Mouse (Mus musculus): ENCODE measurements around the gene Glyctk. TPM values are rescaled to one million over a fixed set of nuclear protein-coding genes. Genes with fewer than 3 reads are reported as not detected.

The Glyctk gene
- polyA plus RNA-seq, 1 experiment = 1.7 TPM

DNA sequence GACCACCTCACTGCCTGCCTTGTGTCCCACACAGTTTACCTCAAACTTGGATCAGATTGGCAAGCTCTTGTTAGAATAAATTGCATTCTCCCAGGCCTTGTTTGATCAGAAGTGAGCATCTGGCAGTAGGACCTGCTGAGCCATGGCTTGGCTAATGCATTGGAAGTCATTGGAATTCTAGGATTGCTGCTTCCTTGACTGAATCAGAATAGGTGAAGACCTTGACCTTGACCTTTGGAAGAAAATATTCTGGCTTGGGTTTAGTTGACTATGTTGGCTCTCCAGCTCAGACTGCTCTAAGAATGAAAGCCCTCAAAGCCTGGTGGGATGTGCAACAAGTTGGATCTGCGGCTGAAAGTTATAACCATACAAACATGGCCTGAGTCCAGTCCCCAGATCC is 33.4 kb upstream of the Glyctk start:
- TF ChIP-seq CTCF (IDR thresholded peaks at IDR 0.05; ENCODE audit: borderline replicate concordance, insufficient read depth, low read depth, low read length) (no peak), POLR2A (IDR thresholded peaks at IDR 0.05; ENCODE audit: borderline replicate concordance, insufficient read depth, low read length) (no peak)
- peaks cover 25% of the 10 kb centered on the region for H3K4me1 ChIP-seq (ENCODE audit: control insufficient read depth, insufficient read depth, low read length)
- H3K27ac ChIP-seq (ENCODE audit: insufficient read depth, low read length) = no peak overlapping the region
- no peak overlapping the region for H3K4me3 ChIP-seq (replicated peaks; ENCODE audit: insufficient read depth, low read depth, low read length)
- WGBS = 84% methylated on average over 1 of the region's 1 CpGs
- no peaks in the 10 kb centered on the region for H3K27me3 ChIP-seq (ENCODE audit: control insufficient read depth, insufficient read depth, low read length)
- DNase-seq = no peak

DNA sequence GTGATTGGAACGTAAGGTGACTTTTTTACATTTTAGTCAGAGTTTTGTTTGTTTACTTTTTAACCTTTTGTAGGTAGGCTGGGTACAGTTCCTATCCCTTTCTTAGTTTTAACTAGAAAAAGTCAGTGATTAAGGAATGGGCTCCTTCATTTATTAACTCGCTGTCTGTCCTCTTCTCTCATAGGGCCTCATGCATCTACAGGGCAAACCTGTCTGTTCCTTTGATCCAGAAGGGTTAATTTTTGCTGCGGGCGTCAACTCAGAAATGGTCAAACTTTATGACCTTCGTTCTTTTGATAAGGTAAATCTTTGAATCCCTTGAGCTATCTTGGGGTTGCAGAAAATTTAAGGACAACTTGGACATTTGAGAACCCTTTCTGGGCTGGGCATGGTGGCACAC is 26.1 kb upstream of the Glyctk start:
- WGBS = 92% methylated on average over 5 of the region's 5 CpGs
- peaks cover 9% of the 10 kb centered on the region for H3K4me1 ChIP-seq (ENCODE audit: control insufficient read depth, insufficient read depth, low read length)
- no peak for DNase-seq
- H3K4me3 ChIP-seq (replicated peaks; ENCODE audit: insufficient read depth, low read depth, low read length) = no peak overlapping the region
- no peaks in the 10 kb centered on the region for H3K27me3 ChIP-seq (ENCODE audit: control insufficient read depth, insufficient read depth, low read length)
- TF ChIP-seq POLR2A (IDR thresholded peaks at IDR 0.05; ENCODE audit: borderline replicate concordance, insufficient read depth, low read length) (no peak), CTCF (IDR thresholded peaks at IDR 0.05; ENCODE audit: borderline replicate concordance, insufficient read depth, low read depth, low read length) (no peak)
- H3K27ac ChIP-seq (ENCODE audit: insufficient read depth, low read length) = no peak overlapping the region

DNA sequence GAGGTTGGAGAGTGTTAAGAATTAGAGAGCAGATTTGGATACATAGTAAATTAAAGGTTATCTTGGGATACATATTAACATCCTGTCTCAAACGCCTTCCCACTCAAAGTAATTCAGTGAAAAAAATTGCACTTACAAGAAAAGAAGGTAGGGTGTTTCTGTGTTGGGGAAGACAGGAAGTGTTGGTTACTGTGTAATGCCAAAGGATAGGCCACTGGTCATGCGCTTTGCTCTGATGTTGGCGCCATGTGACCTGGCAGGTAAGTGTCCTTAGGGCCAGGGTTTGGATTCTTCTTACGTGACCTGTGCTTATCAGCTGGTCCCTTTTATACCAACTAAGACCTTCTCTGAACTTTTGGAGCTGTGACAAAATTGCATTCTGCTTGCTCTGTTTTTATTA is 24.2 kb upstream of the Glyctk start:
- Histone ChIP-seq H3K27me3 (ENCODE audit: control insufficient read depth, insufficient read depth, low read length) (no peaks in the 10 kb centered on the region), H3K4me3 (replicated peaks; ENCODE audit: insufficient read depth, low read depth, low read length) (no peak overlapping the region), H3K4me1 (ENCODE audit: control insufficient read depth, insufficient read depth, low read length) (peaks cover 8% of the 10 kb centered on the region), H3K27ac (ENCODE audit: insufficient read depth, low read length) (no peak overlapping the region)
- no peak for DNase-seq
- 75% methylated on average over 4 of the region's 4 CpGs for WGBS
- no peak for TF ChIP-seq CTCF (IDR thresholded peaks at IDR 0.05; ENCODE audit: borderline replicate concordance, insufficient read depth, low read depth, low read length)
- TF ChIP-seq POLR2A (IDR thresholded peaks at IDR 0.05; ENCODE audit: borderline replicate concordance, insufficient read depth, low read length) = no peak

DNA sequence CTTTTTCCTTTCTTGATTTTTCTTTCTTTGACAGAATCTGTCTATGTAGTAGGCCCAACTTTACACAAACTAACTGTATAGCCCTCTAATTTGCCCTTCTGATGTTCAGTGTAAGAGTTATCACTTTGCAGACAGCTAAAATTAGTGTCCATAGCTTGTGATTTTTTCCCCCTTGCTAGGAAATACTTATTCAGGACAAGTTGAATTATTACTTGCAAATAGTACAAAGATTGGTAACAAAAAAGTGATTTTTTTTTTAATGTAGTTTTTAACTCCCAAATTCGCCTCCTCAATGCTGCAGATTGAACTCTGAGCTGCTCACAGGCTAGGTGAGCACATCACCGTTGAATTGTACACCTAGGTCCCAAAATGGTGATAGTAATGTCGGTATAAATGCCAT is 22.0 kb upstream of the Glyctk start:
- Histone ChIP-seq H3K27ac (ENCODE audit: insufficient read depth, low read length) (no peak overlapping the region), H3K4me1 (ENCODE audit: control insufficient read depth, insufficient read depth, low read length) (peaks cover 8% of the 10 kb centered on the region), H3K27me3 (ENCODE audit: control insufficient read depth, insufficient read depth, low read length) (no peaks in the 10 kb centered on the region), H3K4me3 (replicated peaks; ENCODE audit: insufficient read depth, low read depth, low read length) (no peak overlapping the region)
- no peak for DNase-seq
- TF ChIP-seq CTCF (IDR thresholded peaks at IDR 0.05; ENCODE audit: borderline replicate concordance, insufficient read depth, low read depth, low read length) (no peak), POLR2A (IDR thresholded peaks at IDR 0.05; ENCODE audit: borderline replicate concordance, insufficient read depth, low read length) (no peak)
- WGBS = 86% methylated on average over 3 of the region's 3 CpGs

DNA sequence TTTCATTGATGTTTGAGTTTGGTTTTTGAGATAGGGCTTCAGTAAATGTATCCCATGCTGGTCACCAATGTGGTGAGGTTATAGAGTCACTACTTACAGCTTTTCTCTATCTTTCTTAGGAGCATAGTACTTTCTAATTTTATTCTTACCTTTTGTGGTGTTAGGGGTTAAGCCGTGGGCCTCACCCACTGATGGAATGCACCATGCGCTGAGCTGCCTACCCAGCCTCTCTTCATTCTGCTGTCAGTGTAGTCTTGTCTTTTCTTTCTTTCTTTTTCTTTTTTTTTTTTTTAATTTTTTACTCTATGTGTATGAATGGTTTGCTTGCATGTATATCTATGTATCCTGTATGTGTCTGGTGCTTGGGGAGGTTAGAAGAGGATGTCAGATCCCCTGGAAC is 21.5 kb upstream of the Glyctk start:
- 79% methylated on average over 2 of the region's 2 CpGs for WGBS
- DNase-seq = no peak
- TF ChIP-seq POLR2A (IDR thresholded peaks at IDR 0.05; ENCODE audit: borderline replicate concordance, insufficient read depth, low read length) (no peak), CTCF (IDR thresholded peaks at IDR 0.05; ENCODE audit: borderline replicate concordance, insufficient read depth, low read depth, low read length) (no peak)
- Histone ChIP-seq H3K27ac (ENCODE audit: insufficient read depth, low read length) (no peak overlapping the region), H3K27me3 (ENCODE audit: control insufficient read depth, insufficient read depth, low read length) (no peaks in the 10 kb centered on the region), H3K4me1 (ENCODE audit: control insufficient read depth, insufficient read depth, low read length) (peaks cover 12% of the 10 kb centered on the region), H3K4me3 (replicated peaks; ENCODE audit: insufficient read depth, low read depth, low read length) (no peak overlapping the region)

DNA sequence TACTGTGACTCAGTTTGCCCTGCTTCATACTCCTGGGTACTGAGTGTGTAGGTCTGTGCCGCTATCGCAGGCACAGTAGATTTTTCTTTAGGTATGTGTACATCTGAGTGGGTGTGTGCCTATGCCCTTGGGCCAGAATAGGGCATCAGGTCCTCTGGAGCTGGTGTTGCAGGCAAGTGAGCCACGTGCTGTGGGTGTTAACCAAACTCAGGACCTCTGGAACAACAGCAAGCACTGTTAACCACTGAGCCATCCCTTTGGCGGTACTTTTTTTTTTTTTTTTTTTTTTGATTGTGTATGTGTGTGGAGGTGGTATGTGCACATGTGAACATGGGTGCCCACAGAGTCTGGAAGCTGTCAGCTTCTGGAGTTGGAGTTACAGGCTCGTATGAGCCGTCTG is 19.9 kb upstream of the Glyctk start:
- TF ChIP-seq CTCF (IDR thresholded peaks at IDR 0.05; ENCODE audit: borderline replicate concordance, insufficient read depth, low read depth, low read length) = no peak
- TF ChIP-seq POLR2A (IDR thresholded peaks at IDR 0.05; ENCODE audit: borderline replicate concordance, insufficient read depth, low read length) = no peak
- Histone ChIP-seq H3K27ac (ENCODE audit: insufficient read depth, low read length) (no peak overlapping the region), H3K4me1 (ENCODE audit: control insufficient read depth, insufficient read depth, low read length) (peaks cover 15% of the 10 kb centered on the region), H3K27me3 (ENCODE audit: control insufficient read depth, insufficient read depth, low read length) (no peaks in the 10 kb centered on the region), H3K4me3 (replicated peaks; ENCODE audit: insufficient read depth, low read depth, low read length) (no peak overlapping the region)
- 58% methylated on average over 6 of the region's 6 CpGs for WGBS
- no peak for DNase-seq

DNA sequence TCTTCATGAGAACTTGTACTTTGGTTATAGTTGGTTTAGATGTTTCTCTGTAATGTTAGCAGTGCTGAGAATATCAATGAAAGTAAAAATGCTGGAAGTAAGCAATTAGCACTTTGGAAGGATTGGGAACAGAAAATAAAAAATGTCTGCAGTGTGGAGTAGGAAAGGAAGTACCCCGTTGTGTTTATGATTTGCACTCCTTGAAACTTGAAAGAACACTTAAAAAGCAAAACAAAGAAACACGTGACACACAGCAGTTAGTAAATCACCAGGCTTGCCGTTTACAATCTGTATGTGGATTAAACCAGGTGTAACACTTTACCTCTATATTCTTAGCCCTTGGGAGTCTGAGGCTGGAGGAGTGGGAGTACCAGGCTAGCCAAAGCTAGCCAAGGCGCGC is 18.8 kb upstream of the Glyctk start:
- Histone ChIP-seq H3K27ac (ENCODE audit: insufficient read depth, low read length) (no peak overlapping the region), H3K27me3 (ENCODE audit: control insufficient read depth, insufficient read depth, low read length) (no peaks in the 10 kb centered on the region), H3K4me3 (replicated peaks; ENCODE audit: insufficient read depth, low read depth, low read length) (no peak overlapping the region), H3K4me1 (ENCODE audit: control insufficient read depth, insufficient read depth, low read length) (peaks cover 15% of the 10 kb centered on the region)
- 48% methylated on average over 5 of the region's 5 CpGs for WGBS
- DNase-seq = no peak
- TF ChIP-seq CTCF (IDR thresholded peaks at IDR 0.05; ENCODE audit: borderline replicate concordance, insufficient read depth, low read depth, low read length) (no peak), POLR2A (IDR thresholded peaks at IDR 0.05; ENCODE audit: borderline replicate concordance, insufficient read depth, low read length) (no peak)

DNA sequence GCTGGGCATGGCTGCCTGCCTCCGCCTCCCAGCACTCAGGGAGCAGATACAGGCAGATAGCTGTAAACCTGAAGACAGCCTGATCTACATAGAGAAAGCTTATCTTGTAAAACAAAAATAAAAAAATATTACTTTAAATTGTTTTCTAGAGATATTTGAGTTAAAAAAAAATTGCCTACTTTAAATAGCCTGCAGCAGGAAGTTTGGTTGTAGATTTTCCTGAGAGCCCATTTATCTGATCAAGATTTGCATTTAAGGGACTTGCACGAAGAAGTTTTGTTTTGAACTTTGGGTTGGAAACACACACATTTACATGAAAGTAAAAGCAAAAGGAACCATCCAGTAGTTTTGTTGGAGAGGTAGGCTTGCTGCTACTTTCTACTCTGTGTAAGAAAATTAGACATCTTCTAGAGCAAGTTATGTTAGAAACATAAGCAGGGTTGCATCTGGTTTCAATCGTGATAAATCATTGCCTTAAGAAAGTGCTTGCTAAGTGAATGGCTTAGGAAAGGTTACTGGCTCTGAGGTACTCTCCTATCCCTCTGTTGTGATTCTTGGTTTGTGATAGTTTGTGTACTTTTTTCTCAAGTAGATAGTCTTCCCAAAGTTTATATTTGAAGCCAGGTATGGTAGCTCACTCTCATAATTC is 17.7 kb upstream of the Glyctk start:
- H3K27ac ChIP-seq (ENCODE audit: insufficient read depth, low read length) = no peak overlapping the region
- peaks cover 15% of the 10 kb centered on the region for H3K4me1 ChIP-seq (ENCODE audit: control insufficient read depth, insufficient read depth, low read length)
- H3K27me3 ChIP-seq (ENCODE audit: control insufficient read depth, insufficient read depth, low read length) = no peaks in the 10 kb centered on the region
- H3K4me3 ChIP-seq (replicated peaks; ENCODE audit: insufficient read depth, low read depth, low read length) = no peak overlapping the region
- no peak for DNase-seq
- TF ChIP-seq CTCF (IDR thresholded peaks at IDR 0.05; ENCODE audit: borderline replicate concordance, insufficient read depth, low read depth, low read length) = no peak
- TF ChIP-seq POLR2A (IDR thresholded peaks at IDR 0.05; ENCODE audit: borderline replicate concordance, insufficient read depth, low read length) = no peak
- WGBS = 35% methylated on average over 3 of the region's 3 CpGs

Measured in cerebellum, adult 2 months (tissue).